Mouse (Mus musculus): ENCODE measurements around the gene Thra.

DNA sequence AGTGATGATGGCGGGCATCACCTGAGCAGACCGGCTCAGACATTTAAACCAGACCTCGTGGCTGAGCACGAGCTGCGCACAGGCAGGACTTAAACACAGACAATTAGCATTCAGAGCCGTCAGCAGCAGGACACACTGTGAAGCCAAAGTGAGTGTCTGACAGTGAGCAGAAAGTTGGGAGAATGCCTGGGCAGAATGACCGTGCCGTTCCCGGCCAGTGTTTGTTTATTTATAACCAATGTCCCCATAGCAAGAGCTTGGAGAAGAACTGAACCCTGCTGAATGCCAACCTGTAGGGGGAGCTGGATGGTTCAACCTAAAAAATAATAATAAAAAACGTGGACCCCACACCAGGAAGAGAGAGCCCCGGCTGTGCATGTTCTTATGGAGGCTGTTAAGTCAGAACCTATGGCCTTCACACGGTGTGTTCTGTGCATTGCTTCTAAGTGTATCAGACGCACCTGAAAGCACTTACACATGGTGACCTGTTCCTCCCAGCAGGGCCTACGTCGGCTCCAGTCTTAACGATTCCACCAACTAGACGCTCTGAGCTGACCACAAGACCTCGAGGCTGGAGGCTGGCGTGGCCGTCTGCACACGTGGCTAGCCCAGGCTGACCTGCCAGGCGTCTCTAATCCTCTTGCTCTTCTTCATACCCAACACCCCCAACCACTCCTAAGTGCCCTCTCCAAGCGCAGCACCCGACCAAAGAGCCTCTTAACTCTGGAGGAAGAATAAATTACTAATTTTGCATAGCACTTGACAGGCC is 18.8 kb upstream of the Thra start:
- peak; percentile 81 for TF ChIP-seq CTCF (IDR thresholded peaks at IDR 0.05)
- TF ChIP-seq POLR2A (IDR thresholded peaks at IDR 0.05; ENCODE audit: insufficient read depth, low read depth, low read length), result peak; percentile 25; the same call in 1 of the 2 replicates
- TF ChIP-seq EP300 (IDR thresholded peaks at IDR 0.05; ENCODE audit: insufficient read depth, low read depth, low read length), result peak; percentile 100
